Comparison of ENCODE assay signal across 8 mouse cellular contexts in the genomic region with DNA sequence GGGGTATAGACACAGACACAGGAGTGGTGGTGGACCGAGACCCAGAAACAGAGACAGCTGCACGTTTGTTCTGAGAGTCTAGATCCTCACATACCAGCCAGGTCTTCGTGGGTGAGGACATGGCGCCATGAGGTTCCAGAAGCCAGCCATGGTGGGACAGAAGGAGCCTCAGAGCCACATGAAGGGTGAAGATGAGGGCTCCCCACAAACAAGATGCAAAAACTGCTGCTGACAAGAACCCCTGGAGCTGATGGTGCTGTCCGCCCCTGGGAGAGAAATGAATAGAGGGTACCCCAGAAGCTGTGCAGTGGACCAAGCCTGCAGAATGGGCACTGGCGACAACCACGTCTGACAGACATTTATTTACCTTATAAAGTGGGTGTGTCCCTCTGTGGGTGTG. TPM values are rescaled to one million over a fixed set of nuclear protein-coding genes. Genes with fewer than 3 reads are reported as not detected.
DNase-seq lines count a peak whose midpoint lies in the region; ATAC-seq and TF ChIP-seq lines count a peak whose summit lies in the region.

No protein-coding gene starts in this region.

- H3K9me3 ChIP-seq in forebrain, embryonic 12.5 days: no peaks in the 10 kb centered on the region
- H3K9me3 ChIP-seq in limb, embryonic 10.5 days (replicated peaks): no peaks in the 10 kb centered on the region
- H3K9me3 ChIP-seq in neural tube, embryonic 13.5 days: no peaks in the 10 kb centered on the region

- H3K4me2 ChIP-seq in forebrain, embryonic 12.5 days: peak overlapping the region; percentile 74
- H3K4me2 ChIP-seq in neural tube, embryonic 13.5 days: peak overlapping the region; percentile 74

- H3K4me3 ChIP-seq in layer of hippocampus, adult 2 months: peak overlapping the region; percentile 62; the same call in 1 of the 2 replicates
- peak overlapping the region; percentile 54 for H3K4me3 ChIP-seq in forebrain, embryonic 12.5 days (replicated peaks)
- peak overlapping the region; percentile 71 for H3K4me3 ChIP-seq in limb, embryonic 10.5 days
- H3K4me3 ChIP-seq in neural tube, embryonic 13.5 days: peak overlapping the region; percentile 51

- H3K27me3 ChIP-seq in forebrain, embryonic 12.5 days: no peaks in the 10 kb centered on the region
- no peaks in the 10 kb centered on the region for H3K27me3 ChIP-seq in limb, embryonic 10.5 days (ENCODE audit: low read depth, poor library complexity, severe bottlenecking)
- H3K27me3 ChIP-seq in neural tube, embryonic 13.5 days: no peaks in the 10 kb centered on the region

- H3K9ac ChIP-seq in forebrain, embryonic 12.5 days: peak overlapping the region; percentile 65
- peak overlapping the region; percentile 70 for H3K9ac ChIP-seq in neural tube, embryonic 13.5 days

- DNase-seq in layer of hippocampus, adult 2 months (ENCODE audit: low spot score in 2 of 2): no peak
- no peak for DNase-seq in layer of hippocampus, postnatal 14 days (ENCODE audit: low spot score in 2 of 2)
- no peak for DNase-seq in limb, embryonic 10.5 days (ENCODE audit: low spot score)
- no peak for DNase-seq in gastrocnemius, postnatal 4 days (ENCODE audit: low spot score in 2 of 2)
- no peak for DNase-seq in thymus, postnatal 4 days
- no peak for DNase-seq in B cell, adult 2 months

- no peak for TF ChIP-seq CTCF in layer of hippocampus, adult 2 months (conservative IDR thresholded peaks at IDR 0.05)

- H3K27ac ChIP-seq in layer of hippocampus, adult 2 months: 0 out of 2 replicates have a peak overlapping the region, but pooled peaks have one; percentile 1
- H3K27ac ChIP-seq in forebrain, embryonic 12.5 days: peak overlapping the region; percentile 90
- peak overlapping the region; percentile 92 for H3K27ac ChIP-seq in limb, embryonic 10.5 days
- peak overlapping the region; percentile 86; the same call in 1 of the 2 replicates for H3K27ac ChIP-seq in neural tube, embryonic 13.5 days (replicated peaks)

- H3K4me1 ChIP-seq in forebrain, embryonic 12.5 days: peaks cover 42% of the 10 kb centered on the region
- H3K4me1 ChIP-seq in limb, embryonic 10.5 days: peaks cover 45% of the 10 kb centered on the region
- peaks cover 47% of the 10 kb centered on the region for H3K4me1 ChIP-seq in neural tube, embryonic 13.5 days (replicated peaks)

- no peak for ATAC-seq in forebrain, embryonic 12.5 days (ENCODE audit: low FRiP score)
- no peak for ATAC-seq in neural tube, embryonic 13.5 days (ENCODE audit: low read depth)

- peaks cover 24% of the 10 kb centered on the region for H3K36me3 ChIP-seq in forebrain, embryonic 12.5 days (replicated peaks)
- peaks cover 16% of the 10 kb centered on the region for H3K36me3 ChIP-seq in limb, embryonic 10.5 days
- H3K36me3 ChIP-seq in neural tube, embryonic 13.5 days: peaks cover 22% of the 10 kb centered on the region

- 72% methylated on average over 7 of the region's 7 CpGs for WGBS in forebrain, embryonic 12.5 days
- WGBS in limb, embryonic 10.5 days: 74% methylated on average over 7 of the region's 7 CpGs
- WGBS in neural tube, embryonic 13.5 days: 77% methylated on average over 7 of the region's 7 CpGs

RNA-seq across cellular contexts. Expression of a gene that starts 3.5 kb away (rescaled TPM):
- 100 to 1,000 TPM; 138 to 140 TPM for total RNA-seq in layer of hippocampus, adult 2 months (2021)
- total RNA-seq in layer of hippocampus, postnatal 14 days (2021): 100 to 1,000 TPM; 115 to 116 TPM
- 35.1 and 38.1 TPM in 2 replicates for polyA plus RNA-seq in forebrain, embryonic 12.5 days (2016; fragmentation: Nextera tagmentation; extraction: Ambion mirVana)
- polyA plus RNA-seq in limb, embryonic 10.5 days (2016; fragmentation: Nextera tagmentation; extraction: Ambion mirVana): 11.4 and 18.8 TPM in 2 replicates
- polyA plus RNA-seq in neural tube, embryonic 13.5 days (2015; fragmentation: Nextera tagmentation; extraction: Ambion mirVana): 47.3 and 54.9 TPM in 2 replicates
- 10 to 100 TPM; 10.3 to 10.8 TPM for total RNA-seq in gastrocnemius, postnatal 4 days (2021)

RNA-seq across cellular contexts. Expression of a gene that starts 15.2 kb away (rescaled TPM):
- total RNA-seq in layer of hippocampus, adult 2 months (2021): 100 to 1,000 TPM; 165 to 171 TPM
- 100 to 1,000 TPM; 163 to 195 TPM for total RNA-seq in layer of hippocampus, postnatal 14 days (2021)
- polyA plus RNA-seq in forebrain, embryonic 12.5 days (2016; fragmentation: Nextera tagmentation; extraction: Ambion mirVana): 585 and 631 TPM in 2 replicates
- 979 and 1,027 TPM in 2 replicates for polyA plus RNA-seq in limb, embryonic 10.5 days (2016; fragmentation: Nextera tagmentation; extraction: Ambion mirVana)
- 612 and 623 TPM in 2 replicates for polyA plus RNA-seq in neural tube, embryonic 13.5 days (2015; fragmentation: Nextera tagmentation; extraction: Ambion mirVana)
- total RNA-seq in gastrocnemius, postnatal 4 days (2021): 100 to 1,000 TPM; 318 to 331 TPM

RNA-seq across cellular contexts. Expression of a gene that starts 26.3 kb away (rescaled TPM):
- 10 to 100 TPM; 38.4 to 42.7 TPM for total RNA-seq in layer of hippocampus, adult 2 months (2021)
- 10 to 100 TPM; 33.8 to 46.5 TPM for total RNA-seq in layer of hippocampus, postnatal 14 days (2021)
- 72.4 and 73.0 TPM in 2 replicates for polyA plus RNA-seq in forebrain, embryonic 12.5 days (2016; fragmentation: Nextera tagmentation; extraction: Ambion mirVana)
- 74.7 and 75.0 TPM in 2 replicates for polyA plus RNA-seq in limb, embryonic 10.5 days (2016; fragmentation: Nextera tagmentation; extraction: Ambion mirVana)
- polyA plus RNA-seq in neural tube, embryonic 13.5 days (2015; fragmentation: Nextera tagmentation; extraction: Ambion mirVana): 60.3 and 67.3 TPM in 2 replicates
- total RNA-seq in gastrocnemius, postnatal 4 days (2021): 10 to 100 TPM; 46.0 to 50.4 TPM

RNA-seq across cellular contexts. Expression of a gene that starts 27.4 kb away (rescaled TPM):
- 1 to 10 TPM; 2.5 to 3.7 TPM for total RNA-seq in layer of hippocampus, adult 2 months (2021)
- total RNA-seq in layer of hippocampus, postnatal 14 days (2021): 1 to 10 TPM; 2.0 to 3.9 TPM
- 57.8 and 66.4 TPM in 2 replicates for polyA plus RNA-seq in forebrain, embryonic 12.5 days (2016; fragmentation: Nextera tagmentation; extraction: Ambion mirVana)
- polyA plus RNA-seq in limb, embryonic 10.5 days (2016; fragmentation: Nextera tagmentation; extraction: Ambion mirVana): 89.7 and 92.2 TPM in 2 replicates
- polyA plus RNA-seq in neural tube, embryonic 13.5 days (2015; fragmentation: Nextera tagmentation; extraction: Ambion mirVana): 17.3 and 17.4 TPM in 2 replicates
- 10 to 100 TPM; 21.5 to 22.0 TPM for total RNA-seq in gastrocnemius, postnatal 4 days (2021)

RNA-seq across cellular contexts. Expression of a gene that starts 28.1 kb away (rescaled TPM):
- total RNA-seq in layer of hippocampus, adult 2 months (2021): 1 to 10 TPM; 1.3 to 2.0 TPM
- total RNA-seq in layer of hippocampus, postnatal 14 days (2021): under 1 TPM in 1 of 2 experiments, not detected in 1; 0.69 TPM
- 0.27 TPM in 1 of 2 replicates, not detected in the other for polyA plus RNA-seq in forebrain, embryonic 12.5 days (2016; fragmentation: Nextera tagmentation; extraction: Ambion mirVana)
- 0.14 and 0.18 TPM in 2 replicates for polyA plus RNA-seq in limb, embryonic 10.5 days (2016; fragmentation: Nextera tagmentation; extraction: Ambion mirVana)
- polyA plus RNA-seq in neural tube, embryonic 13.5 days (2015; fragmentation: Nextera tagmentation; extraction: Ambion mirVana): 0.22 TPM in 1 of 2 replicates, not detected in the other
- total RNA-seq in gastrocnemius, postnatal 4 days (2021): not detected

Comparison
In these comparisons a context has a peak if more than half of its experiments do, and no peak if none do; other contexts are left out.
1. H3K27ac ChIP-seq: peak in every context shown above with its lines; median percentile 92 in limb, embryonic 10.5 days; 90 in forebrain, embryonic 12.5 days; 86 in neural tube, embryonic 13.5 days; 1 in layer of hippocampus, adult 2 months.
2. RNA of a gene that starts 3.5 kb away (total RNA-seq): 138 to 140 TPM in layer of hippocampus, adult 2 months and 115 to 116 TPM in layer of hippocampus, postnatal 14 days; 10.3 to 10.8 TPM in gastrocnemius, postnatal 4 days; every median in the first group is over 4 times any median in the second.
3. Peak in every context shown above with its lines, with median percentiles within 50 percentile points of each other: H3K4me3 ChIP-seq.